Mouse (Mus musculus) embryo, embryonic 10 days (tissue): Measurements from ENCODE around the gene Cmtr1.

ENCODE experiments used
- DNase-seq: peaks from one replicate; pipeline ENCODE4 v3.0.0-alpha.2; 2015; ENCODE audit warnings: low spot score

Cmtr1 gene

DNA sequence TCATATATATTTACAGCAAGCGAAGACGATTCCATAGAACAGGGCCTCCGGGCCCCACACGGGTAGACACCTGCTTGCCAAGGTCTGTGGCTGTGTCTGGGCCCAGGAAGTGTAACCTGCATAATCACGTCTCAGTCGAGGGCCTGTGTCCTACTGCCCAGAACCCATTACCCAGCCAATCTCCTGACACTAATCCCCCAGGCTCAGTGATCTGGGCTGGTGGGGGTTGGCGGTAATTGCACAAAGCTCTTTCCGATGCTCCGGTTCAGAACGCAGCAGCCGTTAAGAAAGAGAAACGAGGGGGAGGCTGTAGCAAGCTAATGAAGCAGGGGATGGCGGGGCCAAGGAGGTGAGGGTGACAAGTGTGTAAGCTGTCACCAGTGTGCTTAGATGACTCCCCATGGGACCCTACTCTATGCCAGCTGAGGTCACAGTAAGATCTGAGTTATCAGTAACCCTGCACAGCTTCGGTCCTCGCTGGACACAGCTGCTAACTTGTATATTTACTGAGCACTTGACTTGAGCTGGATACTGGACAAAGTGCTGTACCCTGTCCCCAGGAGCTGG lies 76.1 kb downstream of the Cmtr1 start:
- DNase-seq: peak; percentile 47

DNA sequence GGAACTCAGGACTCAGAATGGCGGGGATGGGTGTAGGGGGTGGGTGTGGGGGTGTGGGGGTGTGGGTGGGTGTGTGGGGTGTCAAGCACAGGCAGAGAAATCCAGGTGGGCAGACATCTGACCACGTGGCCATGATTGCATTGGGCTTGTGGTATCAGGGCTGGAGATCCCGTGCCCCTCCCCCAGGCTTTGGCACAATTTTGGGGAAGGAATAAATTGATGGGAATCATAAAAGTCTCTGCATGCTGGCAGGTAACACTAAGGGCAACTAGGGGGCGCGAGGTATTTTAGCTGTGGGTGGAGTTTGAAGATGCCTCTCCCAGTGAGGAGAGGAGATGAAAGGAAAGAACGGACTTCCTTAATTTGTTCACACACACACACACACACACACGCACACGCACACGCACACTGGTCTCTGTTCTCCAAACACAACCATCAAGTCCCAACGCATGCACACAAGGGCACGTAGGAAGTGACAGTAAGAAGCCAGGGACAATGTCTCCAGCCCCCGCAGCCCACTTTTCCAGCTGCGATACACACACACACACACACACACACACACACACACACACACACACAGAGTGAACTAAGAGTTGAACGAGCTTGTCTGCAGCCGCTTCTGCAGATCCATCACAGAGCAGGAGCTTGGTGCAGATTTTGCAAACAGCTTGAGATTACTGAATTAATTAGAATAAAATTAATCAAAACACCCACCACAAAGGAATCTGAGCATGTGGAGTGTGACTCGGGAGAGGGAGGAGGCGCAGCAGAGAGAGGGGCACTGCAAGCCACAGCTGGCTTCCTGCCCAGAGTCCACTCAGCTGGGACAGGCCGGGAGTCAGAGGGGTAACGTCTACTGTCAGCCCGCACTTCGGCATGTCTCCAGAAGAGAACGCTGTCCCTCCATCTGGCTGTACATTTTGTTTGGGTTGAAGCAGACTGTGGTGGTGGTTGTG lies 77.7 kb downstream of the Cmtr1 start:
- no peak for DNase-seq

DNA sequence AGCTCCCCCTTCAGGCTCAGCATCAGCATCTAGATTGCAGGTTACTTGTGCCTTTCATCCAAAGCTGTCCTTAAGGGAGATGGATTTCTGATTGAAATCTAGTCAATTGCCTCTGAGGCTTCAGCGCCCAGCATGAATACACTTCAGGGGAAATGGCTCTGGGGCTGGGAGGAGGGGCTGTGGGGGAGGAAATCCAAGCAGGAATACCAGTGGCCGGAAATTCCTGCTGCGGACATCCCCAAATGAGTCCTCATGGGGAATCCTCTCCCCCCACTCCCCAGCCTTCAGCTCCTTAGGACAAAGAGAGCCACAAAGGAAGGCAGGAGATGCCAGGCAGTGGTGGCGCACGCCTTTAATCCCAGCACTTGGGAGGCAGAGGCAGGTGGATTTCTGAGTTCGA lies 87.1 kb downstream of the Cmtr1 start:
- DNase-seq: no peak

DNA sequence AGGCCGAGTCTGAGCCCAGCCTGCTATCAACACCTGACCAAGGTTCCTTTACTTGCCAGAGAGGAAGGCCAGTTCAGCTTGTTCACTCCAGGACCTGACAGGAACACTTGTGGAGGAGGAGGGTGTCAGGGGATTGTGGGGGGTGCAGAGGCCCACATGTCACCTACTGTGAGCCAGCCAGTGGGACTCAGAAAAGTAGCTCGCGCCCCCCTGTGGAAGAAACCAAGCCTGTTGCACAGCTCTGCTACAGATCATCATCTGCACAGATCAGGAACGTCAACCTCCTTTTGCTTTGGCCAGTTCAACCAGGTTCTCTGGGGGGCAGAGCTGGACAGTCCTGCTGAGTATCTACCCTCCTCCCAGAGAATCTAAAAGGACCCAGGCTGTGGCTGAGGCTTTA lies 94.1 kb downstream of the Cmtr1 start:
- DNase-seq: no peak
